In the genomic region with DNA sequence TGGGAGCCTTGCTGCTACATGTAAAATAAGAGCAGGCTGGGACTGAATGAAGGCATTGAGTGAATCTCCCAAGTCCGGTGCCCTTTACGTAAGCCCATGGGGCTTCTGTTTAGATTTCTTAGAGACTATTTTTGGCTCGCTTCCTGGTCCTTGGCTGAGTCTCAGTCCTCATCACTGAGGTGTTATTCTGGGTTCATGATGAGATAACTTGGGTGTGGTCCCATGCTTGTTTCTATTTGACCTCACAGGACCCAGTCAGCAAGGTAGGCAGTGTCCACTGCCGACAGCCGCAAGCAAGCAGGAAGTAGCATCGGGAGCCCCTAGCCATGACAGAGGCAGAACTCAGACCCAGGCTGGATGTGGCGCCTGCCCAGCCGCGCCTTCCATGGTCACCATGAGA, we compare ENCODE assay signal across 12 mouse cellular contexts. TPM values are rescaled to one million over a fixed set of nuclear protein-coding genes. Genes with fewer than 3 reads are reported as not detected.
DNase-seq lines count a peak whose midpoint lies in the region; ATAC-seq and TF ChIP-seq lines count a peak whose summit lies in the region.
"Had no signal": no experiment of that assay in that cellular context is flagged by ENCODE, and none has a peak within 500 bp of the region (broad histone marks: within the 10 kb centered on the region; RNA-seq: fewer than 3 reads in every experiment).

No protein-coding gene starts in this region.

- H3K4me2 ChIP-seq in forebrain, embryonic 12.5 days: peak overlapping the region; percentile 2; the same call in 1 of the 2 replicates
- H3K4me2 ChIP-seq in hindbrain, embryonic 13.5 days: no peak overlapping the region
- H3K4me2 ChIP-seq in midbrain, postnatal 0 days (ENCODE audit: low read depth, low read length, poor library complexity, severe bottlenecking): no peak overlapping the region
- H3K4me2 ChIP-seq: lung, embryonic 15.5 days had no signal

- peaks cover 82% of the 10 kb centered on the region for H3K4me1 ChIP-seq in forebrain, embryonic 12.5 days
- H3K4me1 ChIP-seq in hindbrain, embryonic 13.5 days (replicated peaks): peaks cover 84% of the 10 kb centered on the region
- peaks cover 11% of the 10 kb centered on the region for H3K4me1 ChIP-seq in midbrain, postnatal 0 days (ENCODE audit: insufficient read depth, low read length)

- H3K27me3 ChIP-seq in forebrain, embryonic 12.5 days: peaks cover 8% of the 10 kb centered on the region; the same call in 1 of the 2 replicates
- H3K27me3 ChIP-seq in hindbrain, embryonic 13.5 days: no peaks in the 10 kb centered on the region
- H3K27me3 ChIP-seq in midbrain, postnatal 0 days (ENCODE audit: insufficient read depth, low read length): no peaks in the 10 kb centered on the region
- H3K27me3 ChIP-seq: lung, embryonic 15.5 days had no signal

- peak overlapping the region; percentile 76 for H3K27ac ChIP-seq in forebrain, embryonic 12.5 days
- peak overlapping the region; percentile 74 for H3K27ac ChIP-seq in hindbrain, embryonic 13.5 days
- H3K27ac ChIP-seq in midbrain, postnatal 0 days (ENCODE audit: low read depth, low read length): no peak overlapping the region
- H3K27ac ChIP-seq: lung, embryonic 15.5 days had no signal

- intact Hi-C loops in heart, postnatal 25 days (cut with DNase I): no loop called here

- TF ChIP-seq CTCF in midbrain, postnatal 0 days (IDR thresholded peaks at IDR 0.05): no peak

- no peak overlapping the region for H3K4me3 ChIP-seq in forebrain, embryonic 12.5 days (replicated peaks)
- no peak overlapping the region for H3K4me3 ChIP-seq in hindbrain, embryonic 13.5 days
- no peak overlapping the region for H3K4me3 ChIP-seq in midbrain, postnatal 0 days (ENCODE audit: low read depth, low read length)
- H3K4me3 ChIP-seq: lung, embryonic 15.5 days had no signal

- no peaks in the 10 kb centered on the region for H3K9me3 ChIP-seq in forebrain, embryonic 12.5 days
- no peaks in the 10 kb centered on the region for H3K9me3 ChIP-seq in hindbrain, embryonic 13.5 days
- H3K9me3 ChIP-seq in midbrain, postnatal 0 days (ENCODE audit: low read length): no peaks in the 10 kb centered on the region
- H3K9me3 ChIP-seq: lung, embryonic 15.5 days had no signal

- H3K36me3 ChIP-seq in forebrain, embryonic 12.5 days (replicated peaks): peaks cover 56% of the 10 kb centered on the region
- H3K36me3 ChIP-seq in hindbrain, embryonic 13.5 days: peaks cover 53% of the 10 kb centered on the region
- H3K36me3 ChIP-seq in midbrain, postnatal 0 days (ENCODE audit: insufficient read depth, low read length): peaks cover 17% of the 10 kb centered on the region

- peak; percentile 55 for DNase-seq in heart, adult 8-10 months (ENCODE audit: low spot score)
- DNase-seq in heart, postnatal 25 days (ENCODE audit: low spot score): no peak
- DNase-seq in midbrain, postnatal 0 days (ENCODE audit: low spot score): peak; percentile 57
- no peak for DNase-seq in natural killer cell, adult 2 months (ENCODE audit: low spot score in 2 of 2)
- no peak for DNase-seq in embryo, embryonic 10.5 days (ENCODE audit: low spot score)
- no peak for DNase-seq in adrenal gland, postnatal 14 days
- DNase-seq: cerebellum, adult 9-11 months; kidney, adult 18-20 months; layer of hippocampus, adult 9-11 months had no signal

- ATAC-seq in forebrain, embryonic 12.5 days (ENCODE audit: low FRiP score): no peak
- no peak for ATAC-seq in hindbrain, embryonic 13.5 days (ENCODE audit: low FRiP score)
- no peak for ATAC-seq in midbrain, postnatal 0 days (ENCODE audit: low FRiP score)

- 70% methylated on average over 9 of the region's 9 CpGs for WGBS in forebrain, embryonic 12.5 days
- 68% methylated on average over 9 of the region's 9 CpGs for WGBS in hindbrain, embryonic 13.5 days
- WGBS in midbrain, postnatal 0 days: 52% methylated on average over 9 of the region's 9 CpGs

- H3K9ac ChIP-seq in forebrain, embryonic 12.5 days: no peak overlapping the region
- H3K9ac ChIP-seq in hindbrain, embryonic 13.5 days: no peak overlapping the region
- H3K9ac ChIP-seq in midbrain, postnatal 0 days (replicated peaks; ENCODE audit: low read length, poor library complexity, severe bottlenecking): no peak overlapping the region
- H3K9ac ChIP-seq: lung, embryonic 15.5 days had no signal

RNA-seq across cellular contexts. Expression of gene Axin2, which starts 13.7 kb away (rescaled TPM):
- total RNA-seq in heart, adult 8-10 months (2022): 1 to 10 TPM; 3.7 to 7.3 (median 4.8) TPM
- 1 to 10 TPM; 5.2 to 6.0 TPM for total RNA-seq in heart, postnatal 25 days (2021)
- 14.8 and 17.4 TPM in 2 replicates for polyA plus RNA-seq in forebrain, embryonic 12.5 days (2016; fragmentation: Nextera tagmentation; extraction: Ambion mirVana)
- polyA plus RNA-seq in hindbrain, embryonic 13.5 days (2015; fragmentation: Nextera tagmentation; extraction: Ambion mirVana): 10.6 and 13.8 TPM in 2 replicates
- 38.0 and 55.2 TPM in 2 replicates for total RNA-seq in midbrain, postnatal 0 days (2014; rRNA removed)
- polyA plus RNA-seq in midbrain, postnatal 0 days (2015; fragmentation: Nextera tagmentation; extraction: Ambion mirVana): 7.5 and 9.7 TPM in 2 replicates
- total RNA-seq in adrenal gland, postnatal 14 days (2021): 31.7 and 43.0 TPM in 2 replicates

Comparison
In these comparisons a context has a peak if more than half of its experiments do, and no peak if none do; other contexts are left out.
1. DNase-seq: peak in heart, adult 8-10 months (single experiment) and midbrain, postnatal 0 days (single experiment); none in heart, postnatal 25 days (single experiment), natural killer cell, adult 2 months (0 of 2), embryo, embryonic 10.5 days (single experiment) and adrenal gland, postnatal 14 days (single experiment).